Mouse (Mus musculus): Measurements from ENCODE around the gene 9530068E07Rik. TPM values are rescaled to one million over a fixed set of nuclear protein-coding genes. Genes with fewer than 3 reads are reported as not detected.
"Not testable (repeated sequence)": the region's sequence is repeated elsewhere in the genome, so short reads cannot be mapped to it uniquely, and the experiment has no call there.

Gene 9530068E07Rik
- total RNA-seq, 2 experiments from 2014 or later, result 69.0 to 69.2 TPM

DNA sequence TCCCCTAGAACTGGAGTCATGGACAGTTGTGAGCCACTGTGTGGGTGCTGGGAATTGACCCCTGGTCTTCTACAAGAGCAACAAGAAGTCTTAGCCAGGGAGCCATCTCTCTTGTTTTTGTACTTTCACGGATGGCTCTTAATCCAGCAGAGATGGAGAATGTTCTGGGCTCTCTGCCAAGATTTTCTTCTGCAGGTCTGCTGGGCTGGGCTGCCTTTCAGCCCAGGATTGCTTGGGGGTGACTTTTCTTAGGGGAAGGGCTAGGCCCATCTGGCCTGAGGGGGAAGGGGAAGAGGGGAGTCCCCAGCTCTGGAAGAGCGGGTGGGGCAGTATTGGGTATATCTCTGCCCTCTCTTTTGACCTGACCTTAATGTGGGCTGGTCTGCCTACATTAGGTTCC is 25.7 kb upstream of the 9530068E07Rik start:
- peak; percentile 54 for DNase-seq
- intact Hi-C loops (cut with DNase I), result no loop called here

DNA sequence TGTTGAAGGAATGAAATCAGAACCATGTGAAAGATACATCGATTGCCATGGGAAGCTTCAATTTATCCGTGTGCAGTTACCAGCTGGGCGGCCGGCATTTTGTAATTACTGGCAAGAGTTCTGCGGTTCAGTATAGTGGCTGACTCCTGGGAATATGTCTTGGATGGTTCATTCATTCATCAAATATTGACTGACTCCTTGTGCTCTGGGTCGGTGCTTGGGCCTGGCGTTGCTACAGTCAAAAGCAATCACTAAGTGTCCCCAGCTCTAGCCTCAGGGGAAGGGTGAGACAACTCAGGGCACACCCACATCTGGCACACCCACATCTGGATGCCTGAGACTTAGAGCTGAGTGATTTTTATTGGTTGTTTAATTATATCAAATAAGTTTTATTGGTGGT is 22.4 kb upstream of the 9530068E07Rik start:
- intact Hi-C loops (cut with DNase I), result no loop called here
- no peak for DNase-seq

DNA sequence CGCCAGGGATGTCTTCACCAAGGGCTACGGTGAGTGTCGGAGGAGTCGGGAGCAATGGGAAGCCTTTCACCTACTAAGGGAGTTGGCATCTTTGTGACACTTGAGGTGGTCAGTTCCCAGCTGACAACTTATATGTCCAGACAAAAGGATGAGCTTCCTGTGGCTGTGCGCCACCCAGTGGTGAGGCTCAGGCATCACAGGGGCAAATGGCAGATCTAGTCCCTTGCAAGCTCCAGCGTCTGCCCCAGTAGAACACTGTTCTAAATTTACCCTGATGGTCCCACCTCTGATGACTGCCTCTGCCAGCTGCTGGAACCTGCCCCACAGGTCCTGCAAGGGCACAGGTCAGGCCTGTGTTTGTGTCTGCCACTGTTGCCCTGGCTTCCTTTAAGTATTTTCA is 21.9 kb upstream of the 9530068E07Rik start:
- intact Hi-C loops (cut with DNase I), result no loop called here
- peak; percentile 59 for DNase-seq

DNA sequence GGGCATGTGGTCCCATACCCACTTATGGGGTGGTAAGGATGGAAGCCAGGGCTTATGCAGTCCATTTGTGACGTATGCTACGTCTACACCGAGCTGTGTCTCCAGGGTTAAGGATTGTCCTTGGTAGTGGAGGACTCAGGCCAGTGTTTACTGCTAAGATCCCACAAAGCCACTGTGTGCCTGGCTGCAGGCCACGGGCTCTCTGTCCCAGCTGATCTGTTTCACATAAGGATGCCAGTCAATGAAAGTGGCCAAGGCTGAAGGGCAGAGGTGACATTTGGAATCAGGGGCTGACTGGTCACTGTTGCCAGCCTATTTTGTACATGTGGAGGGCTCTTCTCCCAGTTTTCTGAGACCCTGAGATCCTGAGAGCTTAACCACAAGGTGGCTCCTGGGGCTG is 18.6 kb upstream of the 9530068E07Rik start:
- intact Hi-C loops (cut with DNase I), result no loop called here
- no peak for DNase-seq

DNA sequence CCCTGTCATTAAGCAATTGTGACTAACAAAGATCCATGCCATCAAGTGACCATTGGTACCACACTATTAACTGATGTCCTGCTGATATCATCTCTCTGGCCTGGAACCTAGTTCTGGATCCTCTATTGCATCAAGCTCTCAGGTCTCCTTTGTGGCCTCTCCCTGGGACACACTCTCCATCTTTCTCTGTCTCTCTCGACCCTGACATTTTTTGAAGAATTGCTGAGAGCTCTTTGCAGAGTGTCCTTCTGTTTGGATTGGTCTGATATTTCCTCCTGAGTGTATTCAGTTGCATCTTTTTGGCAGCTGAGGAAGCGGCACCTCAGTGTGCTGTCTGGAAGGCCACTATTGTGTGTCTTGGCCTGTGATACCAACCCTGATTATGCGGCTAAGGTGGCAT is 17.0 kb upstream of the 9530068E07Rik start:
- intact Hi-C loops (cut with DNase I), result no loop called here
- DNase-seq, result no peak

DNA sequence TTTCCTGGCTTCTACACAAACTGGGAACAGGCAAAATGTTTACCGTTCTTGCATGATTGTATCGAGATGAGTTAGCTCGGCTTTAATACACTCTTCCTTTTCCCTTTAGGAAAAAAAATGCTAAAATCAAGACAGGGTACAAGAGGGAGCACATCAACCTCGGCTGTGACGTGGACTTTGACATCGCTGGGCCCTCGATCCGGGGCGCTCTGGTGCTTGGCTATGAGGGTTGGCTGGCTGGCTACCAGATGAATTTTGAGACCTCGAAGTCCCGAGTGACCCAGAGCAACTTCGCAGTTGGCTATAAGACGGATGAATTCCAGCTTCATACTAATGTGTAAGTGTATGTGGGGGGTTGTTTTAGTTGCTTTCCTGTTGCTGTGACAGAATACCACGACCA is 12.5 kb upstream of the 9530068E07Rik start:
- no peak for DNase-seq
- intact Hi-C loops (cut with DNase I), result no loop called here

DNA sequence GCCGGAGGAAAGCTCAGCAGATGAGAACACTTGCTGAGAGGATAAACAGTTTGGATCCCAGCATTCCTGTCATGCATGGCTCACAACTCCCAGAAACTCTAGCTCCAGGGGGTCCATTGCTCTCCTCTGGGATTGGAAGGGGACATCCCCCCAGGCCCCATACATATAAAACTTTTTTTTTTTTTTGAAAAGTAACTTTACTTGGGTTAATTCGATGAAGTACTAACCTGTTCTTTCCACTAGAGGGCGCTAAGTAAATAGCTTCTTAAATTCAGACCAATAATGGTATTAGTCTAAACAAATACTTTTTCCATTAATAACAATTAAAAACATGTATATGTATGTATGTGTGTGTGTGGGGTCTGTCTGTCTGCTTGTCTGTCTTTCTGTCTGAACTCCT is 11.6 kb upstream of the 9530068E07Rik start:
- no peak for DNase-seq
- intact Hi-C loops (cut with DNase I), result no loop called here

DNA sequence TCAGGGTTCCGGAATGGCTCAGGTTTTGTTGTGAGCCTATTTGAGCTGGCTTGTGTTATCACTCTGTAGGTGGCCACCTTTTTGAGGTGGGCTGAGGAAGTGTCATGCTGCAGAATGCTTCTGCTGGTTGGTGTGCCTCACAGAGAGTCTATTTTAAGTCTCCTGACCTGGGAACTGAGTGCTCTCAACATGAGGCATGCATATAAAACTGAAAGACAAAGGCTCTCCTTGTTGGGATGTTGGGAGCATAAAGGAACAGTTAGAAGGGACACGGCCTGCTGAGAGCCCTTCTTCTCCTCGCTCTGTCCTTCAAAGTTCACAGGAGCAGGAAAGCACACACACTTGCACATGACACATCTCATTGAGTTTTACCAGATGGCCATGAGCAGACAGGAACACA is 9.3 kb upstream of the 9530068E07Rik start:
- no peak for DNase-seq
- intact Hi-C loops (cut with DNase I), result no loop called here

DNA sequence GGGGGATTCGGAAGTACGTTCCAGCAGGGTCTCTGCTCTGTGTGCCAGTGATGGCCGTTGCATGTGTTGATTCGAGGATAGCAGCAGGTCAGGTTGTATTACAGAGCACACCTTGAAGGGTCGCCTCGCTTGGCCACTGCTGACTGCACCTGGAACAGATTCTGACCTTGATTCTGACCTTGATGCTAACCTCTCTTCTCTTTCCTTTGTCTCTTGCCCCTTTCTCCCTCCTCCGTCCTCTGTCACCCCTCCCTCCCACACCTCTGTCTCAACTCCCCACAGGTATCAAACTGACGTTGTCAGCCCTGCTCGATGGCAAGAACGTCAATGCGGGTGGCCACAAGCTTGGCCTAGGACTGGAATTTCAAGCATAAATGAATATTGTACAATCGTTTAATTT is 8.1 kb upstream of the 9530068E07Rik start:
- intact Hi-C loops (cut with DNase I), result no loop called here
- no peak for DNase-seq

DNA sequence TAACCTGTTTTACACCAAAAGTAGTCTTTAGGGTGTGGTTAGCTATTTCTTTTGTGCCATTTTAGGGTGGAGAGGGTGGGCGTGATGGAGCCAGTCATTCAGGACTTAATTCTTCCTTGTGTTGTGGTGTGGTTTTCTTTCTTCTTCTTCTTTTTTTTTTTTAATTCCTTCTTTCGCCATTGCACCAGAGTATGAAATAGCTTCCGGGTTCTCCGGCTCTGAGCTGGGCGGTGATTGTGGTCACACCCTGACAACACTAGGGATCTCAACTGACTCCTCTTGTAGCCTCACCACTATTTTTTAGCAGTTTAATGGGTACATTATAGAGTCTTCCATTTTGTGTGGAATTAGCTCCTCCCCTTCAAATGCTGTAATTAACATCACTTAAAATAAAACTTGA is 7.2 kb upstream of the 9530068E07Rik start:
- DNase-seq; intact Hi-C loops (cut with DNase I): not testable (repeated sequence)

DNA sequence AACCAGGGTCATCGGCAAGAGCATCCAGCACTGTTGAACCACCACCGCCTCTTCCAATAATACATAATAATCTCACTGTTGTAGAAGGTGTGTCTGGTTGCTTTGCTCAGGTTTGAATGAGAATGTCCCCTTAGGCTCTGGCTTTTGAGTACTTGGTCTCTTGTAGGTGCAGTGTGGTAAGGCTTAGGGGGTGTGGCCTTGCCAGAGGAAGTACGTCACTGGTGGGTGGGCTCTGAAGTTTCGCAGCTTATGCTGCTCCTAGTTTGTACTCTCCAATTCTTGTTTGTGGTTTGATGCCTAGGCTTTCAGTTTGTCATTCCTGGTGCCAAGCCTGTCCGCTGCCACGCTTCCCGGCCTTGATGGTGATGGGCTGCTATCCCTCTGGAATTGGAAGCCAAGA is 6.3 kb upstream of the 9530068E07Rik start:
- DNase-seq, result no peak
- intact Hi-C loops (cut with DNase I), result no loop called here

DNA sequence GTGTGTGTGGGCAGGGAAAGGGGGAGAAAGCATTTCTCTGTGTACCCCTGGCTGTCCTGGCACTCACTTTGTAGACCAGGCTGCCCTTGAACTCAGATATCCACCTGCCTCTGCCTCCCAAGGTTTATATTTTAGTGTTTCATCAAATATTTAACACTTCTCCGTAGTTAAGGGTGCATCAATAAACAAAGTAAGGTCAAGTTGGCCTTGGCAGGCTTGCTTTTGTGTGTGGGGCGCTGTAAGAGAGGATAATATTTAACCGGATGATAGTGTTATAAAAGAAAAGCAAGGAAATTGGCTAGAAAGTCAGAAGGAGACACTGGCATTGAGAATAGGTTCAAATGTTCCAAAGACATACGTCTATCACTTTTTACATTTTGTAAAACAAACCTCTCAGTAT is 1.7 kb upstream of the 9530068E07Rik start:
- no peak for DNase-seq
- intact Hi-C loops (cut with DNase I), result no loop called here

DNA sequence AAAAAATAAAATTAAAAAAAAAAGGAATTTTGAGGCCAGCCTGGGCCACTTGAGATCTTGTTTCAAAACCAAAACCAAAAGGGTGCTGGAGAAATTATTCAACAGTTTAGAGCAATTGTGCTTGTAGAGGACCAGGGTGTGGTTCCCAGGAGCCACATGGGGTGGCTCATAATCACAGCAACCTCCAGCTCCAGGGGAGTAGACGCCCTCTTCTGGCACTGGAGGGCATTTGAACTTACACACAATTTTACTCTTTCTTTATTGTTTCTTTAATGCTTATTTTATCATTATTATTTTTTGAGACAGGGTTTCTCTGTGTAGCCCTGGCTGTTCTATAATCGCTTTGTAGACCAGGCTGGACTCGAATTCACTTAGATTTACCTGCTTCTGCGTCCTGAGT is 885 bp upstream of the 9530068E07Rik start:
- no peak for DNase-seq
- intact Hi-C loops (cut with DNase I), result no loop called here

DNA sequence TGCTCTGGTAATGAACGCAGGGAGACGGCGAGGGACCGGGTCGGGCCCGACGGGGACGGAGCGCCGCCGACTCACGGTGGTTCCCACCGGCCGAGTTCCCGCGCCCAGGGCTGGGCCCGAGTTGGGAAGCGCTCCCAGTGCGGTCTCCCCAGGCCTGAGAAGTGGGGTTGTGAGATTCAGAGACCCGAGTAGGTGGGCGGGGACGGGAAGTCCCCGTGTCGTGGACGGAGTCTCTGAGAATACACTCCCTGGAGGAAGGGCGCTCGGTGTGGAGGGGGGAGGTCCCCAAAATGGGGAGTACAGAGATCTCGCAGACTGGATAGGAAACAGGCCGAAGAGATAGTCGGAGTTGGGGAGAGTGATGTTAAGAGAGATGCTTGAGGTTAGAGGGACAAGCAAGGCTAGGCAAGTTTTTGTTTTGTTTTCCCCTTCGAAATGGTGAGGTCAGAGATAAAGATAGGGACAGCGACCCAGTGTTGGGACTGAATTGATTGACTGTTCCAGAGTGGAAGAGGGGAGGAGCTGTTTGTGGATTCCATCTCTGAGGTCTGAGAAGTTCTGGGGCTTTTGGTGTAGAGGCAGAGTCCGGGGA is 465 bp downstream of the 9530068E07Rik start:
- intact Hi-C loops (cut with DNase I), result no loop called here
- DNase-seq, result no peak

DNA sequence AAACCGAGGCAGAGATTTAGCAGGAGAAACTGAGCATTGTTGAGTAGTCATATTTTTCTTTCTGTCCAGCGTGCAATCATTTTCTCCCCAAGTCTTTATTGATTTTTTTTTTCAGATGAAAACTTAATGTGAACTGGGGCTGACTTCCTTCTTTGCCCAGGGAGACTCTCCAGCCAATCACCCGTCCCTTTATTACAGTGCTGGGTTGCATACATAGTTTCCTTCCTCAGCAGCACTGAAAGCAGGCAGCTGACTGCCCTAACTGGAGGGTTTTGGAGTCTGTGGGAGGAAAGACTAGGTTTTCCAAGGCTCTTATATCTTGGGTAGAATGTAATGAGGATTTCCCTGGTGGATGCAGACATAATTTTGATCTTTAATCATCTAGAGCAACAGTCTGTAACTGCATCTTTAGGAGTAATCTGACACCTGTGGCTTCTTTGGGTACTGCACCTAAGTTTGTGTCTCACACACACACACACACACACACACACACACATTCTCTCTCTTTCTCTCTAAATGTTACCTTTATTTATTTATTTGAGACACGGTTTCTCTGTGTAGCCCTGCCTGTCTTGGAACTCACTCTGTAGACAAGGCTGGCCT is 1.3 kb downstream of the 9530068E07Rik start:
- DNase-seq, result no peak
- intact Hi-C loops (cut with DNase I), result no loop called here

DNA sequence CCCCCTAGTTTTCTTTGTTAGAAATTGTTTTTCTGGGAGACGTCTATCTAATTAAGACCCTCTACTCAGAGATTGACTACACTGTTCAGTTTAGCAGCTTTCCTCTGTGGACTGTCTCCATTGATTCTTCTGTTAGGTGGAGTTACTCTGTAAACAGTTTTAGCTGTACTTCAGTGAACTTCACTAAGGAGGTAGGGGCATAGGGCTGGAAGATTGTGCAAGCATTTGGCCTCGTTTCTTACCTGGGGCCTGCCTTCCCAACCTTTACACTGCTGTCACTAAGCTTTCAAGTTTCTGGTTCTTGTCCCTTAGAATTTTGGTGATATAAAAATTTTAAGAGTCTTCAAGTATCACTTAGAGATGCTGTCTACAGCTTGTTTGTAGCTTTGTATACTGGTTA is 5.2 kb downstream of the 9530068E07Rik start:
- DNase-seq, result no peak
- intact Hi-C loops (cut with DNase I), result no loop called here

DNA sequence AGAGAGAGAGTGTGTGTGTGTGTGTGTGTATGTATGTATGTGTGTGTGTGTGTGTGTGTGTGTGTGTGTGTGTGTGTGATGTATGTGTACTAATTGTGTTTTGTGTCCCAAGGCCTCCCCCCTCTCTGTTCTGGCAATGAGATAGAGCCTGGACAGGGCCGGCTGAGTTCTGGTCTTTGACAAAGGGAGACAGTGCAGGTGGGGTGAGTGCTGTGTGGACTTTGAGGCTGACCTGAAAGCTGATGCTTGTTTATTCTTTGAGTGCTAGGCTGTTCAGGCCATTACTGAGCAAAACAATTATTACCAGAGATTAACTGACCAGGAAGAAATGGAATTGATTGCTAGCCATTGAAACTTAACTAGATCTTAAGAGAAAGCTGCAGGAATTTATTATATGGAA is 6.3 kb downstream of the 9530068E07Rik start:
- intact Hi-C loops (cut with DNase I), result no loop called here
- DNase-seq, result no peak

DNA sequence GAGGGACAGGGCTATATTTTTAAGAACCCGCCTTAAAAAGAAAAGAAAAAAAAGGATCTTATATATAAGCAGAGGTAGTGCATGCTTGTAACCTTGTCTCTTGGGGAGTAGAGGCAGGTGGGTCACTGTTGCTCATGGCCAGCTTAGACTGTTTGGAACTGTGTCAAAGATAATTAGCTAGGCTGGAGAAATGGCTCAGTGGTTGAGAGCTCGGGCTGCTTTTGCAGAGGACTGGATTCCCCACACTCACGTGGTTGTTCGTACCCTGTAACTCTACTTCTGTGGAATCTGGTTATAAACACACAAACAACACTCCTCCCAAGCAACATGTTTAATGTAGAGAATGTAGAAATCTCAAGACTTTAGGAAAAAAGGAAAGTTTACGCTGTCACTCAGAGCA is 8.0 kb downstream of the 9530068E07Rik start:
- no peak for DNase-seq
- intact Hi-C loops (cut with DNase I), result no loop called here

DNA sequence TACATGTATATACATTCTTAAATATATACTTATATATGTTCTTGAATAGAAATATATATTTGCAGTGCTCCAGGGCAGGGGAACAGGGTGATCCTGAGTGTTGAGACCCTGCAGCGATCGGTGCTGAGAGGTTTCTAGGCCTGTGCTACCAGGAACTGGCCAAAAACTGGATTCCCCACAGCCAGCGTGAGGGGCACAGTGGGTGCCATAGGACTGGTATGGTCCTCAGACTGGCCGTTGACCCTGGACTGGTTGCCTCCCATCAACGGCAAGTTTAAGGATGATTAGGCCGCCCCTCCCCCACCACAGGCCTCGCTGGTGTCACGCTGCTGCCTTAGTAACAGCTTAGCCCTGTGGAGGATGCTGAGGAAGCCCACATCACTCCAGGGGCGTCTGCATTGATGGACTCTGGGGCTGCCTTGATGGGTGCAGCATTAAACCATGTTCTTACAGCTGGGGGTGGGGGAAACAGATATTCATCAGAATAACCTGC is 9.0 kb downstream of the 9530068E07Rik start:
- DNase-seq, result no peak
- intact Hi-C loops (cut with DNase I), result no loop called here

DNA sequence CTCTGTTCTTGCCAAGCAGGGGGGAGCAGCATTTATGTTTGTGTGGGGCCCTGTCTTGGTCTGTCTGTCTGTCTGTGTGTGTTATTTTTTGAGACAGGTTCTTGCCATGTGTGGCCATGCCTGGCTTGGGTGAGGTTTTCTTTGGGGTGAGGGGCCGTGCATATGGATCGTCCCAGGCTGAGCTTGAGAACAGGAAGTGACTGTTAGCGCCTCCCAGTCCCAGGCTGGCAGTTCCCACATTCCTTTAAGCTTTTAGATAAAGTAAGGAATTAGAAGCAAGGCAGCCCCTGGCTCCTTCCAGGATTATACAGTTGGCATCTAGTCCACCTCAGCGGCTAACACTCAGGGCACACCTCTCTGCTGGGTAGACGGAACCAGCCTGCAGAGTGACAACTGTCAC is 13.1 kb downstream of the 9530068E07Rik start:
- no peak for DNase-seq
- intact Hi-C loops (cut with DNase I), result no loop called here

DNA sequence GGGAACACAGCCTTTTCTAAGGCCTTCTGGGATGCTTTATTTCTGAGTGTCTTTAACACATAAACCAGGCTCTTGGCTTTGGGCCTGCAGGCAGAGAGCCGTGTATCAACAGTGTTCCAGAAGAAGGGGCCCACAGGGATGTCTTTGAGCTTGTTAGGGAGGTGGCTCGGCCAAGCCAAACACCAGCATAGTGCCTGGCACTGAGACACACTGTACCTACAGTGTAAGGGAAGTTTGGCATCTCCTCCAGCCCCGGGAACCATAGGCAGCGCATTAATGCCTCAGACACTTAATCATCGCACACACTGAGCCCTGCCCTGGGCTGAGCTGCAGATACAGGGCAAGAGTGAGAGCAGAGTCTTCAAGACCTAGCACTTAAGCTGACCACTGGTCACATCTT is 22.1 kb downstream of the 9530068E07Rik start:
- intact Hi-C loops (cut with DNase I), result no loop called here
- no peak for DNase-seq

DNA sequence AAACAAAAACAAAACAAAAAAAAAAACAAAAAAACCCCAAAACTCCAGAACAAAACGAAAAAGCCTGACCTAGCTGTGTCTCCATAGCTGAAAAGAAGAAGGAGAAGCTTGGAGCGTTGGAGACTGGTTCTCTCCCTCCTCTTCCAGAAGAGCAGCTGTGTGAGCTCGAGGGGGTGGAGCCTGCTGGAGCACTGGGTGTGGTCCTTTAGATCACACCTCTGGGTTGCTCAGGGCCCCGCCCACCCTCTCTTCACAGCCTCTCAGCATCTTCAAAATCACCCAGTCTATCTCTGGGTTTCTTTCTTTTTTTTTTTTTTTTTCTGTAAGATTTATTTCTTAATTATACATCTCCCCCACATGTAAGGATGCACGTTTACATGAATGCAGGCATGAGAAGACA is 23.0 kb downstream of the 9530068E07Rik start:
- intact Hi-C loops (cut with DNase I), result no loop called here
- no peak for DNase-seq

DNA sequence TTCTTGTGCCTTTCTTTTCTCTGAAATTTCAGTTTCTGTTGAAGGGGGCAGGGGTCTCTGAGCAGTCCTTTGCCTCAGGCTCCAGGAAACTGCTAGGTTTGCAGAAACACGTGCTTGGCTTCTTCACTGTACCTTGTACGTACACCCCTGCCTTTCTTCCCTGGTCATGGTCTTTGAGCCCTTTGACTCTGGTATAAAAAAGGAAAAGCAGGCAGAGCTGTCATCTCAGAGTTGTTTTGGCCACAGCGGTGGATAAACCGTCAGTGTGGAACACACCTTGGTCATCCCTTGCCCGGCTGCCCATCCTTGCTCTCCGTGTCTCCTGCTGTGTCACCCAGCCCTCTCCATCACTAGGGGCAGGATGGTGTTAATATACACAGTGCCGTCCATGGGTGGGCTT is 23.6 kb downstream of the 9530068E07Rik start:
- intact Hi-C loops (cut with DNase I), result loop anchor here (2.0 kb wide), 1 partner anchor 835 kb away; no protein-coding TSS in a partner anchor
- no peak for DNase-seq
